Mouse (Mus musculus): ENCODE data around the gene Rab4a.
"Not testable (repeated sequence)": the region's sequence is repeated elsewhere in the genome, so short reads cannot be mapped to it uniquely, and the experiment has no call there.

Gene Rab4a

GRCm38 (mm10) chr8:123788416-123789170 lies 17.2 kb upstream of the Rab4a start:
- DNase-seq (ENCODE audit: extremely low spot score, low read depth, low spot score) = no peak

GRCm38 (mm10) chr8:123789461-123789860 lies 16.3 kb upstream of the Rab4a start:
- DNase-seq (ENCODE audit: extremely low spot score, low read depth, low spot score) = no peak

- peak; percentile 82 for DNase-seq (ENCODE audit: extremely low spot score, low read depth, low spot score)
These were observed 15.8 kb upstream of the Rab4a start for GRCm38 (mm10) chr8:123789970-123790369.

GRCm38 (mm10) chr8:123791101-123791844 lies 14.5 kb upstream of the Rab4a start:
- no peak for DNase-seq (ENCODE audit: extremely low spot score, low read depth, low spot score)

- DNase-seq (ENCODE audit: extremely low spot score, low read depth, low spot score) = no peak
These were observed 13.9 kb upstream of the Rab4a start for GRCm38 (mm10) chr8:123791845-123792225.

GRCm38 (mm10) chr8:123793900-123794299 lies 11.9 kb upstream of the Rab4a start:
- no peak for DNase-seq (ENCODE audit: extremely low spot score, low read depth, low spot score)

- DNase-seq (ENCODE audit: extremely low spot score, low read depth, low spot score) = no peak
These were observed 11.0 kb upstream of the Rab4a start for GRCm38 (mm10) chr8:123794766-123795165.

- DNase-seq (ENCODE audit: extremely low spot score, low read depth, low spot score) = no peak
These were observed 9.0 kb upstream of the Rab4a start for GRCm38 (mm10) chr8:123796758-123797157.

GRCm38 (mm10) chr8:123797928-123798327 lies 7.9 kb upstream of the Rab4a start:
- DNase-seq (ENCODE audit: extremely low spot score, low read depth, low spot score) = no peak

GRCm38 (mm10) chr8:123799434-123799833 lies 6.4 kb upstream of the Rab4a start:
- no peak for DNase-seq (ENCODE audit: extremely low spot score, low read depth, low spot score)

- peak; percentile 82 for DNase-seq (ENCODE audit: extremely low spot score, low read depth, low spot score)
These were observed 5.9 kb upstream of the Rab4a start for GRCm38 (mm10) chr8:123799885-123800284.

GRCm38 (mm10) chr8:123800867-123801266 lies 4.9 kb upstream of the Rab4a start:
- DNase-seq (ENCODE audit: extremely low spot score, low read depth, low spot score) = no peak

- DNase-seq (ENCODE audit: extremely low spot score, low read depth, low spot score) = no peak
These were observed 4.2 kb upstream of the Rab4a start for GRCm38 (mm10) chr8:123801538-123801937.

GRCm38 (mm10) chr8:123803639-123804038 lies 2.1 kb upstream of the Rab4a start:
- DNase-seq (ENCODE audit: extremely low spot score, low read depth, low spot score) = no peak

- DNase-seq (ENCODE audit: extremely low spot score, low read depth, low spot score) = no peak
These were observed 1.2 kb upstream of the Rab4a start for GRCm38 (mm10) chr8:123804586-123804985.

GRCm38 (mm10) chr8:123805209-123805717 lies 522 bp upstream of the Rab4a start:
- no peak for DNase-seq (ENCODE audit: extremely low spot score, low read depth, low spot score)

GRCm38 (mm10) chr8:123806374-123806935 lies 670 bp downstream of the Rab4a start:
- DNase-seq (ENCODE audit: extremely low spot score, low read depth, low spot score) = no peak

- no peak for DNase-seq (ENCODE audit: extremely low spot score, low read depth, low spot score)
These were observed 1.2 kb downstream of the Rab4a start for GRCm38 (mm10) chr8:123807024-123807431.

- DNase-seq (ENCODE audit: extremely low spot score, low read depth, low spot score) = no peak
These were observed 2.2 kb downstream of the Rab4a start for GRCm38 (mm10) chr8:123807852-123808573.

- DNase-seq (ENCODE audit: extremely low spot score, low read depth, low spot score) = no peak
These were observed 2.9 kb downstream of the Rab4a start for GRCm38 (mm10) chr8:123808671-123809070.

GRCm38 (mm10) chr8:123809342-123809741 lies 3.6 kb downstream of the Rab4a start:
- DNase-seq (ENCODE audit: extremely low spot score, low read depth, low spot score) = not testable (repeated sequence)

All from hindlimb bud, embryonic 11.5 days (tissue).